Mouse (Mus musculus): ENCODE results near the gene Apoe.
A peak's percentile ranks its signal among the peaks of the same experiment; 100 is the strongest.

Gene Apoe

GRCm38 (mm10) chr7:19698907-19699826 is at the start of gene Apoe:
Gene Apoe, minus strand, starts transcription at chr7:19699188.
- peak; percentile 79 for DNase-seq

GRCm38 (mm10) chr7:19747420-19748218 is 48.6 kb upstream of the Apoe start:
- peak; percentile 60 for DNase-seq

GRCm38 (mm10) chr7:19746426-19747201 is 47.6 kb upstream of the Apoe start:
- DNase-seq: no peak

- DNase-seq: no peak
Measured at GRCm38 (mm10) chr7:19745971-19746370, 47.0 kb upstream of the Apoe start.

- DNase-seq: peak; percentile 81
Measured at GRCm38 (mm10) chr7:19744590-19745385, 45.8 kb upstream of the Apoe start.

- DNase-seq: no peak
Measured at GRCm38 (mm10) chr7:19743791-19744190, 44.8 kb upstream of the Apoe start.

GRCm38 (mm10) chr7:19742468-19742867 is 43.5 kb upstream of the Apoe start:
- no peak for DNase-seq

GRCm38 (mm10) chr7:19741329-19742031 is 42.5 kb upstream of the Apoe start:
- peak; percentile 61 for DNase-seq

GRCm38 (mm10) chr7:19740269-19740668 is 41.3 kb upstream of the Apoe start:
- DNase-seq: no peak

GRCm38 (mm10) chr7:19738771-19739170 is 39.8 kb upstream of the Apoe start:
- DNase-seq: no peak

- peak; percentile 39 for DNase-seq
Measured at GRCm38 (mm10) chr7:19736389-19737057, 37.5 kb upstream of the Apoe start.

- DNase-seq: peak; percentile 40
Measured at GRCm38 (mm10) chr7:19734178-19734666, 35.2 kb upstream of the Apoe start.

- DNase-seq: no peak
Measured at GRCm38 (mm10) chr7:19726541-19726940, 27.6 kb upstream of the Apoe start.

- peak; percentile 45 for DNase-seq
Measured at GRCm38 (mm10) chr7:19724167-19724566, 25.2 kb upstream of the Apoe start.

- peak; percentile 86 for DNase-seq
Measured at GRCm38 (mm10) chr7:19722754-19723195, 23.8 kb upstream of the Apoe start.

- DNase-seq: no peak
Measured at GRCm38 (mm10) chr7:19719200-19719599, 20.2 kb upstream of the Apoe start.

- DNase-seq: no peak
Measured at GRCm38 (mm10) chr7:19718297-19718952, 19.4 kb upstream of the Apoe start.

- DNase-seq: no peak
Measured at GRCm38 (mm10) chr7:19717346-19717745, 18.4 kb upstream of the Apoe start.

GRCm38 (mm10) chr7:19716822-19717221 is 17.8 kb upstream of the Apoe start:
- no peak for DNase-seq
